Mouse (Mus musculus): ENCODE measurements around the gene Atxn7l1. TPM values are rescaled to one million over a fixed set of nuclear protein-coding genes. Genes with fewer than 3 reads are reported as not detected.
"Not testable (repeated sequence)": the region's sequence is repeated elsewhere in the genome, so short reads cannot be mapped to it uniquely, and the experiment has no call there.

Gene Atxn7l1
- total RNA-seq, 2 experiments from 2014 or later, result 29.5 to 116 TPM

DNA sequence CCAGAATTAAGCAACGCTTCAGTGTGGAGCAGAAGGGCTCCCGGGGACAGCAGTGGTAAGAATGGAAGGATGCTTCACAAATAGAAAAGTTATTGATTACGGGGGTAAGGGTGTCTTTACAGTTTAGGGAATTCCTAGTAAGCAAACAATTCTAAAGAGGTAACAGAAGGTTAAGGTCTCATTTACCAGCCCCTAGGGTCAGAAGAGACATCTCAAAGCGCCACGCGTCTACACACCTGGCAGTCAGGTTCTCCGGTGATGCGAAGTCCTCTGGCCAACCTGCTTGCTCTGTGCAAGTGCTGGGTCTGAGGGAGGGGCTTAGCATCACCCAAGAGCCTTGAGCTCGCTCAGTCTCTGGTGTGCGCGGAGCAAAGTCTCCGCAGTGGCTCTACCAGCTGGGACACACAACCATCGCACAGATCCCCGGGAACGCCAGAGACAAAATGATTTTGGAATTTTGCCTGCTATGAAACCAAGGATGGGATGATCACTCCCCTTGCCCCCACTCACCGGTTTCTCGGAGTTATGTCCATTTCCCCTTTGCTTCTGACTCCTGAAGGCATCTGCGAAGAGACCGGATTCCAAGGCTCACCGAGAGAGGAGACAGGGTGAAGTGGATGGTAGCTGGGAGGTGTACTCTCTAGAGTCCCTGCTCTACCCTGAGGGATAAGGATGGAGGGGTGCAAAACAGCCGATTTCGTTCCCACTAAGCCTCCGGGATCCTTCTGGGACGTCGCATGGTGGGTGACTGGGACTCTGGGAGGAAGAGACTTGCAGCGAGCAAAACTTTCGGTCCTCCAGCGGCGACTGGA lies 665 bp upstream of the Atxn7l1 start:
- ATAC-seq (replicated peaks; ENCODE audit: low FRiP score, low TSS enrichment, poor library complexity, severe bottlenecking), result 0 out of 2 replicates have a peak, but pooled peaks have one; percentile 2

DNA sequence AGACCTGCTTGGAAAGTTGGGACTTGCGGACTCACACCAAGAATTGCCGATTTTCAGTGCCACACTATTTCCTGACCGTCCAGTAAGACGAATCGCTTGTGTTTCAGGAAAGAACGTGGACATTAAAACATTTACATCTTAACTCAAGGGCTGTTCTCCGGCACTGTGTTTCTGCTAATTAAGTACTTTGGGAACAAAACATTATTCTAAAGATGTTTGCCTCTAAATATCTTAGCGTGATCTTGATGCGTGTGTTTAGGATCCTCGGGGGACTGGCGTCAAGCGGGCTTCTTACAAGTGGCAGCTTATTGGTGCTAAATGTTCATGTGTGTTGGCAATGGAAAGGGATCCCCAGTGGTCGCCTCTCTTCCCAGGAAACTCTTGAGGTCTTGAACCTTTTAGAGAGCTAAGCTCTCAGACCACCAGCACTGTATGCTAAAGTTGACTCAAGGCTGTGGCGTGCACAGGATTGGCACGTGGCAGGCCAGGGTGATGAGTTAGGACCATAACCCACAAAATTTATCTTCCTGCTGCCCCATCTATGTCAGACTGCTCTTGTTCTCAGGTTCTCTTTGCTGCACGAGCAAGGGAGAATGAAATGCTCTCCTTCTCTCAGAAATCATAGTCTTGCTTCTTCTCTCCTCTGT lies 2.2 kb downstream of the Atxn7l1 start:
- ATAC-seq (replicated peaks; ENCODE audit: low FRiP score, low TSS enrichment, poor library complexity, severe bottlenecking), result no peak

DNA sequence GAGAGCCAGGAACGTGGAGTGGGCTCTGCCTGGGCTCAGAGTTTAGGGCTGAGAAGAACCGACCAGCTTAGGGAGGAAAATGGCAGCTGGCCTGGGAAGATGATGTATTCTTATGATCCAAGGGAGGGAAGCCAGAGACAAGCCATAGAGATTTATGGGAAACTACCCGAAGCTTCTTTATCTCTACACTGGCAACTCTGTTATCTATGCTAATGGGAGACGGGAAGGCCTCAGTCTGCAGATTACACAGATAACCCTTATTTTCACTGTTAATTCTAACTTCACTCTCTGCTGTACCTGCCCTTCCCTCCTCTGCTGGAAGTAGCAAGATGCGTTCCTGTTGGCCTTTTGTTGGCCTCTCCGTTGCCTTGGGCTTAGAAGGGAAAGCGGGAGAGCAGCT lies 5.6 kb downstream of the Atxn7l1 start:
- no peak for ATAC-seq (replicated peaks; ENCODE audit: low FRiP score, low TSS enrichment, poor library complexity, severe bottlenecking)

DNA sequence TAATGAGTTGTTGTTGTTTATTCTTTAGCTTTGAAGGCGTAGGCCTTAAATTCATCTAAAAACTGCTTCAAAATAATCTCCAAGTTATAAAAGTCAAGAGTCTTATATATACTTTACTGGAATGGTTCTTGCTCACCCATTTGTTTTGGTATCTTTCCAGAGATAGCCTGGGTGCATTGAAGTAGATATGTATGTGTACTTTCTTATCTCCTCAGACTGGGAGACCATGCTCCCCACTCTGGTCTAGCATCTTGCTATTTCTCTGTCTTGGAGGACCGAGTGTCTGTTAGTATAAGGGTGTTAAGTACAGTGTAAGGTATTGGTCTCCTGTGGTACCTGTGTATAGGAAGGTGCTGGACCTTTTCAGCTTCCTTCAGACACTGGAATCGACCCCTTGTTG lies 6.4 kb downstream of the Atxn7l1 start:
- ATAC-seq (replicated peaks; ENCODE audit: low FRiP score, low TSS enrichment, poor library complexity, severe bottlenecking), result peak; percentile 88

DNA sequence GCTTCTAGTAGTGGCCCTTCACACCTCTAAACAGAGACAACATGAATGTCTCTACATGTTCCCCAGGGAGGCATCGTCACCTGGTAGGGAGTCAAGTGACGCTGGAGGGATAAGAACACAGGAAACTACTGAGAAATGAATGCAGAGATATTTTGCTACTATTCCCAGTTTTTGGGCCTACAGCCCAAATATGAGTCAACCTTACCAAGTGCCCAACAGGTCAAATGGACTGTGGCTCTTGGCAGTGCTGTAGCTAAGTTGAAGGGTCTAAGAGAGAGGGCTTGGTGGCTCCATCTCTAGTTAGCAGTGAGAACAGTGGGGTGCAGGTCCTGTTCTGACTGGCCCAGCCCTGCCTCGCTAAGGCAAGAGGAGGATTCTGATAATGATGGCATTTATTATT lies 7.2 kb downstream of the Atxn7l1 start:
- ATAC-seq (replicated peaks; ENCODE audit: low FRiP score, low TSS enrichment, poor library complexity, severe bottlenecking), result no peak

DNA sequence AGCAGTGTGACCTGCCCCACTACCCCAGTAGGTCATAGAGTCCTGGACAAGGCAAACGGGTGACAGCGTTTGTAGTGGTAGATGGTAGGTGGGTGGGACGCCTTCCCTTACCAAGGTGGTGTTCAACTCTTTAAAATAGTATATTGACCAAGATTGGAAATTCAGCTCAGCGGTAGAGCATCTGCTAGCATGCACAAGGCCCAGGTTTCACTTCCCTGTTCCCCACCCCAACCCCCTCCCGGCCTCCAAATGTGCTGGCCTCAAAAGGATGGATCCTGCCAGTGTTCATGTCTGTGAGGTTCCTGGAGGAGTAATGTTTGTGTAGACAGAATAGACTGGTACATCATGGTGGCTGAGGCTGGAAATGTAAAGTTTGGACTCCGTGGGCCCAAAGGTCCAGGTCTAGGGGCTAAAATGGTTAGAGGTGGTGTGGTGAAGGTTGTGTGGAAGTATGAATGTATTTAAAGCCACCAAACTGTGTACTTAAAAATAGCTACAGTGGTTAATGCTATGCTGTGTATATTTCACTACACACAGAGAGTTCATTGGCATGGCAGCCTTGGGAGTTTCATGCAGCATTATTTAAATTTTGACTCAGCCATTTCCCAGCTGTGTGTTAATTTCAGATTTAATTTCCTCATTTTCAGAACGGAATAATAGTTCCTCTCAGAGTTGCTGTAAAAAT lies 9.0 kb downstream of the Atxn7l1 start:
- ATAC-seq (replicated peaks; ENCODE audit: low FRiP score, low TSS enrichment, poor library complexity, severe bottlenecking), result no peak

DNA sequence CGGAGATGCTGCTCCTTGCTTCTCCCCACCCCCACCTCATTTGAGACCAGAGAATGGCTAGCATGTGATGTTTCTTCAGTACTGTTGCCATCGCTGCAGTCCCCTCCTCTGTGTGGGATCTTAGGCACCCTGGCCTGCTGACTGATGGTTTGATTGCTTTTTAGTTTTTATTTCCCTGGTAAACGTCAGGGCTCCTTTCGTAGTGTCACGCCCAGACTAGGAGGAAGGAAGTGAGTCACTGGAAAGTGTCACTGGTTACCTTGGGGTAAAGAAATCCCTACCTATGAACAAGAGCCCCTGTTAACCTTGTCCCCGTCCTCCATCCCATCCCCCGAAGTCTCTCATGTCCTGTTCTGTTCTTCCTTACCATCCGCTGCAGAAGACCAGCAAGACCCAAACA lies 10.8 kb downstream of the Atxn7l1 start:
- no peak for ATAC-seq (replicated peaks; ENCODE audit: low FRiP score, low TSS enrichment, poor library complexity, severe bottlenecking)

DNA sequence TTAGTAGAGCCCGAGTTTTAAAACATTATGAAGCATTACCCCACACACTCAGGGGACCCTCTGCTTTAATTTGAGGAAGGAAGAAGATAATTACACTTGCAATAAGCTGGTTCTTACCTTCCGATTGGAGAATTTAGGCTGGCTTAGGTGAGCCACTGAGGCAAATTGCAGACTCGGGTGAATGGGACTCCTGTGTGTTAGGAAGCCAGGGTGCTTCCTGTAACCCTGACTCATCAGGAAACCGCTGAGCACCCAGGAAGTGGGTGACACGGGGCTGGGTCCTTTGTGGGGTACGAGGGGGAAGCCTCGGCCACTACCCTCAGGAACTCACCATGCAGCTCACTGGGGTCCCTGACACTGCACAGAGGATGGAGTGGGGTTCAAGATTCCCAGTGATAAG lies 12.9 kb downstream of the Atxn7l1 start:
- no peak for ATAC-seq (replicated peaks; ENCODE audit: low FRiP score, low TSS enrichment, poor library complexity, severe bottlenecking)

DNA sequence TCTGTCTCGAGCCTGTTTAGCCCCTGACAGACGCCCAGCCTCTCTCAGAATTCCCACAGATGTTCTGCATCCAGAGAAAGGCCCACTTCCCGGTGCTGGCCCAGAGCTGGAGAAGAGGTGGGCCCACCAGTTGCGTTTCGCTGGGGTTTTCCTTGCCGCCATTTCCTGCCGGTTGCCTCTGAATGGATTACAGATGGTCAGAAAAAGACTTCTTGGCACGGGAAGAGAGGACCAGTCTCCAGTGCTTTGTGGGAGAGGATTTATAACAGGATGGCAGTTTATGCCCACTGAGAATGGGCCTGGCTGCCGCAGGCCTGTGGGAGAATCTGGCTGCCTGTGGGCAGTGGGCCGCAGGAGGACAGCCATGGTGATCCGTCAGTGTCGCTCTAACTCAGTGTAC lies 15.0 kb downstream of the Atxn7l1 start:
- ATAC-seq (replicated peaks; ENCODE audit: low FRiP score, low TSS enrichment, poor library complexity, severe bottlenecking), result no peak

DNA sequence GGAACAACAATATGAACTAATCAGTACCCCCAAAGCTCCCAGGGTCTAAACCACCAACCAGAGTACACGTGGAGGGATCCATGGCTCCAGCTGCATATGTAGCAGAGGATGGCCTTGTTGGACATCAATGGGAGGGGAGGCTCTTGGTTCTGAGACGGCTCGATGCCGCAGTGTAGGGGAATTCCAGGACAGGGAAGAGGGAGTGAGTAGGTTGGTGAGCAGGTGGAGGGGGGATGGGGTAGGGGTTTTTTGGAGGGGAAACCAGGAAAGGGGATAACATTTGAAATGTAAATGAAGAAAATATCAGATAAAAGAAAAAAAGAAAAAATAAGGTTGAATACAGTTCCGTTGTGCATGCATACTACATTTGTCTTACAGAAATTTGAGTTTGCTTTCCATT lies 16.5 kb downstream of the Atxn7l1 start:
- not testable (repeated sequence) for ATAC-seq (replicated peaks; ENCODE audit: low FRiP score, low TSS enrichment, poor library complexity, severe bottlenecking)

DNA sequence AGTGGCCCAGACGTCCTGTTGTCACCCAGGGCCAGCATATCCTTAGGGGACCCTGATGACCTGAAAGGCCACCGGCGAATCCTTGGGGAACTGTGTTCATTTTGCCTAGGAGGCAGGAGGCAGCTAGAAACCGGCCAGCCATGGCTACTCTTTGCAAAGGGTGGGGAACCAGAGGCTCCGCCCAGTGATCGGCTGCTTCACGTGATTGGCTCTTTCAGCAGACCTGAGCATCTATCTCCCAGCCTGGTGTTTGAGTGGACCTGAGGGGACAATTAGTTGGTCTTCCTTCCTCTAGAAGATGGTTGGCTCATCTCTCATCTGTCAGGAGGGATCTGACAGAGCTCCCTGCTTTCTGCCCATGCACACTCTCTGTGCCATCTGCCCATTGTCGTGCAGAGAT lies 19.2 kb downstream of the Atxn7l1 start:
- ATAC-seq (replicated peaks; ENCODE audit: low FRiP score, low TSS enrichment, poor library complexity, severe bottlenecking), result no peak

DNA sequence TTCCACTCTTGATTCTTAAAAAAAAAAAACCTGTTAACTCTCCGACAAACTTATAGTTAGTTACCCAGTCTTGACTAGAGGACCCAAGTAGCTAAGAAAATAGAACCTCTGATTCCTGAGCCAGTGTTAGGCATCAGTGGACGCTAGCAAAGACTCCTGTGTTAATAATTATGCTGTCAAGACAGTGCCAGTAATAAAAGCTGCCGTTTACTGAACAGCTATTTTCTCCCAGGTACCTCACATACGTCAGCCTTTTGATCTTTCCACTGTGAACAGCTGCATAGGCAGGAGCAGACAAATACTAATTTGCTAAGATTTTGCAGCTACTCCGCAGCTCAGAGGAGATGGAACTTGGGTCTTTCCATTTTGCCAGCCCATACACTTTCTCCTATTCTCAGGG lies 20.1 kb downstream of the Atxn7l1 start:
- no peak for ATAC-seq (replicated peaks; ENCODE audit: low FRiP score, low TSS enrichment, poor library complexity, severe bottlenecking)

DNA sequence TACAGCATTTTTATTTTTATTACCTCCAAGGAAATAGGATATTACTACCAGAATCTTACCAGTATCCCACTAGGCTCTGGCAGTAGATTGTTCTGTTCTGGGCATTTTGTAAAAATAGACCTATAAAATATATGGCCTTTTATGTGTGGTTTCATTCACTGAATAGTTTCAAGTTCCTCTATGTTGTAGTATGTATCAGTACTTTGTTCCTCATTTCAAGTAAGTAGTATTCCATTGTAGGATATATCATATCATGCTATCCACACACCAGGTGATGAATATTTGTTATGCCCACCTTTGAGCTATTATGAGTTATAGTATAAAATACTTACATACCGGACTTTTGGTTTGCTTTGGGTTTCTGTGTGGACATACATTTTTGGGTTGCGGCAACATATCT lies 21.0 kb downstream of the Atxn7l1 start:
- no peak for ATAC-seq (replicated peaks; ENCODE audit: low FRiP score, low TSS enrichment, poor library complexity, severe bottlenecking)

DNA sequence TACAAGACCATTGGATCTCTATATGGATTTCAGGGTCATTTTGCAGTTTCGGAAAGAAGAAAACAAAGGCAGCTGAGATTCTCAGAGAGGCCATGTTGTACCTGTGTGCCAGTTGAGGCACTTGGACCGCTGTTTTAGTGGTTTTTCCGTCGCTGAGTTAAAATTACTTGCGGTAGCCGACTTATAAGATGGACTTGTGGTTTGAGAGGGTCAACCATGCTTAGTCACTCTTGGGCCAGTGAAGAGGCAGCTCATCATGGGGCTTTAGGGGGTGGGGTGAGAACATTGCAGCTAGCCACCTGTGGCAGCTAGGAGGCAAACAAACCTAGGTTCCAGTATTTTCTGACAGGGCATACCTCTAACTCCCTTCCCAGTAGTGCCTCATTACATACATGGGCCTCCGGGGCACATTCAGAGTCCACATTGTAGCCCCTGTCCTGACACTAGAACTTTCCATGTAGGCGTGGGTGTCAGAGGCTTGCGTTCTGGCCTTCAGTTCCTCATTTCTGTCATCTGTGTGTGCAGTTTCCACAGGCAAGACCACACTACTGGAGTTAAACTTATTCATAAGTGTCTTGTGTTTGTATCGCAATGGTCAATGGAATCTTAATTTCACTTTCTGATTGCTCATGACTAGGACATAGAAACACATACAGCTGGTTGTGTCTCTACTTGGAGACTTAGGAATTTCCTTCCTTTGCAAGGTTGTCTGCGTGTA lies 22.4 kb downstream of the Atxn7l1 start:
- no peak for ATAC-seq (replicated peaks; ENCODE audit: low FRiP score, low TSS enrichment, poor library complexity, severe bottlenecking)

DNA sequence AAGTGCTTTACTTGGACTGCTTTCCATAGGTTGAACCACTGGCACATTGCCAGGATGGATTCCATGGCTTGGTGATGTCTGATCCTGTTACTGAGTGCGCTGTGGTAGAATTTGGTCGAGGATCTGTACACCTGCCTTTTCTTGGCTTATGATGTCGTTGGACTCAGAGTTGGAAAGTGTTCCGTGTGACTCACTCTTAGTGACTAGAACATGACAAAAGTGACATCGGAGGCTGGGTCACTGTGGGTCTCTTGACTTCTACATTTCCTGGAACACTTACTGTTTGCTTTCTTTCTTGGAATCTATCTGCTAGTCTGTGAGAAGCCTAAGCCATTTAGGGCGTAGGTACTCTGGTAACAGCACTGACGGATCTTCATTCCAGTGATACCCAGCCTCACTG lies 23.3 kb downstream of the Atxn7l1 start:
- no peak for ATAC-seq (replicated peaks; ENCODE audit: low FRiP score, low TSS enrichment, poor library complexity, severe bottlenecking)

DNA sequence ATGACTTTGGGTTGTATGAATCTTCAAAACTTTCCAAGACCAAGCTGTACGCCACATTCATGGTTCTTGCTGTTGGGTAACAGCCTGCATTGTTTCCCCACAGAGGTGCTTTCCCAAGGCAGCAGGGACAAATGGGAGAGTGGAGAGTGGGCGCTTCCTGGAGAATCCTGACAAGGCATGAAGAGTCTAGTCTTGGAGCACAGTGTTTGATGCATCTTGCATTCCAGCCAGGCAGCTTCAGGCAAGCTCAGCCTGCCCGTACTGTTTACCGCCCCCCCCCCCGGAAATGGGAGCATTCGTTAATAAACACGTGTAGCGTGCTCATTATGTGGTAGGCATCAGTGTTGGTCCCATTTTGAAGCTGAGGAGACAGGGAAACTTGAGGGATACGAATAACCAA lies 25.4 kb downstream of the Atxn7l1 start:
- ATAC-seq (replicated peaks; ENCODE audit: low FRiP score, low TSS enrichment, poor library complexity, severe bottlenecking), result no peak

DNA sequence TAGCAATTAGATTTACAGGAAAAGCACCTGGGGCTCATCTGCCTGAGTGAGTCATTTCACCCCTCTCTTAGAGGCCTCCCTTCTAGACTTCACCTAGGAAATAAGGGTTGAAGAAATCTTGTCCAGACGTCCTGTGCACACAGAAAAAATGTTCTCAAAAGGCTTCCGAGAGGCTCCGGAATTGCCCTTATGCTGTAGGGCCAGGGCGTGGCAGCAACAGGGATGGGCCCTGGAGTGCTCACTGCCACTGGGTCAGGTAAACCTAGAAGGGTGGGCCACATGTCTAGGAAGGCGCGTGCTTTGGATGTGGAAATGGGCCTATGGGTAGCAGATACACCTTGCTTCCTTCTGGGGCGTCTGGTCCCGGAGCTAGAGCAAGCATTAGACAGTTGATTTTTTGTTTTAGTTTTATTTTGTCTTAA lies 26.2 kb downstream of the Atxn7l1 start:
- no peak for ATAC-seq (replicated peaks; ENCODE audit: low FRiP score, low TSS enrichment, poor library complexity, severe bottlenecking)

DNA sequence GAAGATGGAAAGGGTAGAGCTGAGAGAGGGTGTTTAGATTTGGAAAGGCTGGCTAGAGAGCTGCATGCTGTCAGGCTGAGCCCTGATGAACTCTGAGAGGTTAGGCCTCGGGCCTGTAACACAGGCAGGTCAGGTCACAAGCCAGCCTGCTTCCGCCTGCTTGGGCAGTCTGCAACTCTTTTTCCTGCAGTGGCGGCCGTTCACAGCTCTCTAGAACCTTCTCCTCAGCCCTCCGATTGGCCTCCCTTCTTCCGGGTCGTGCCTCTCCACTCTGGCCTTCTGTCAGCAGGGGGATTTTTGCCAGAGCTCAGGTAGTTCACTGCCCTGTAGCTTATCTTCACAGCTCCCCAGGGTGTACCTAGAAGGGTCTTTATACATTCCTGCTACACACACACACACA lies 26.7 kb downstream of the Atxn7l1 start:
- no peak for ATAC-seq (replicated peaks; ENCODE audit: low FRiP score, low TSS enrichment, poor library complexity, severe bottlenecking)

DNA sequence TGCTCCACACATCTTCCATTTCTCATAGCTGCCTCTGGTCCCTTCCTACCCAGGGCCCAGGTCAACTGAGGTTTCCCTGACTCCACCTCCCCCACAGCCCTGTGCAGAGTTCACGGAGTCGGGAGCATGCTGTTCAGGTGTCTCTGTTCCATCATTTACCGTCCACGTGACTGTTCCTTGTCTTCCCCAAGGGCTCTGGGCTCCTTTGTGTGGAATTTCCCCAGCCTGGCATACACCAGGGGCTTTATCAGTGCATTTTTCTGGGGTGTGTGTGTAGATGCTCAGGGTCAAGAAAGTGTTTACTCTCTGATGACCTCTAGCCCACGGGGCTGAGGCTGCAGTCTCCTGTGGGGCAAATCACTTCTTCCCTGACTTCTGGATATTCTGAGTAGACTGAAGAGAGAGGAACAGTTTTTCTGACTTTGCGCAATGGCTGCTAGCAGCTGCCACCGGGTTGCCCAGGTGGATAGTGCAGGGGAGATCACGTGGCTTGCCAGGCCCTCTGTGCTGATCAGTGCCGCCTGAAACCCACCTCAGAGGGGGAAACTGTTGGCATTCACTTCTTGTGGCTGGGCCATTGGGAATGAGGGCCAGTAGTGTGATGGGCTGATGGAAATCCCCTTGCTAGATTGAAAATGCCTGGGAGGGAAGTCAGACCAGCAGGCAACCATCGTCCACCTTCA lies 27.3 kb downstream of the Atxn7l1 start:
- ATAC-seq (replicated peaks; ENCODE audit: low FRiP score, low TSS enrichment, poor library complexity, severe bottlenecking), result no peak

Data from megakaryocyte-erythroid progenitor cell, adult 5-6 weeks (primary cell).